Comparison of ENCODE assay signal across 17 mouse cellular contexts in genomic region chr7:83235659-83236058, GRCm38 (mm10).
DNase-seq lines count a peak whose midpoint lies in the region; ATAC-seq and TF ChIP-seq lines count a peak whose summit lies in the region.
"Had no signal": no experiment of that assay in that cellular context is flagged by ENCODE, and none has a peak within 500 bp of the region (broad histone marks: within the 10 kb centered on the region; RNA-seq: fewer than 3 reads in every experiment).

No protein-coding gene starts in this region.

- ATAC-seq in forebrain, embryonic 14.5 days: peak; percentile 26; the same call in 1 of the 2 replicates
- no peak for ATAC-seq in liver, embryonic 12.5 days
- ATAC-seq: midbrain, embryonic 16.5 days had no signal

- no peak overlapping the region for H3K27ac ChIP-seq in forebrain, embryonic 14.5 days (ENCODE audit: low read depth, low read length)
- no peak overlapping the region for H3K27ac ChIP-seq in forebrain, embryonic 10.5 days
- no peak overlapping the region for H3K27ac ChIP-seq in liver, embryonic 12.5 days
- H3K27ac ChIP-seq: embryonic facial prominence, embryonic 15.5 days; lung, embryonic 15.5 days; neural tube, embryonic 12.5 days had no signal

- H3K9me3 ChIP-seq in forebrain, embryonic 14.5 days (replicated peaks; ENCODE audit: control insufficient read depth, low read length): no peaks in the 10 kb centered on the region
- H3K9me3 ChIP-seq in forebrain, embryonic 10.5 days: no peaks in the 10 kb centered on the region
- H3K9me3 ChIP-seq in liver, embryonic 12.5 days (replicated peaks): no peaks in the 10 kb centered on the region
- H3K9me3 ChIP-seq: embryonic facial prominence, embryonic 15.5 days; heart, embryonic 12.5 days; lung, embryonic 15.5 days; neural tube, embryonic 12.5 days had no signal

- no peak for TF ChIP-seq POLR2A in brain, embryonic 14.5 days (IDR thresholded peaks at IDR 0.05; ENCODE audit: borderline replicate concordance, extremely low read depth, insufficient read depth, insufficient read length, poor library complexity, severe bottlenecking)

- no peaks in the 10 kb centered on the region for H3K27me3 ChIP-seq in forebrain, embryonic 14.5 days (replicated peaks; ENCODE audit: control insufficient read depth, insufficient read depth, low read length)
- H3K27me3 ChIP-seq in forebrain, embryonic 10.5 days (ENCODE audit: poor library complexity, severe bottlenecking): no peaks in the 10 kb centered on the region
- H3K27me3 ChIP-seq in liver, embryonic 12.5 days (replicated peaks): no peaks in the 10 kb centered on the region
- H3K27me3 ChIP-seq: embryonic facial prominence, embryonic 15.5 days; heart, embryonic 12.5 days; lung, embryonic 15.5 days; neural tube, embryonic 12.5 days had no signal

- H3K9ac ChIP-seq in forebrain, embryonic 14.5 days (ENCODE audit: low read length): no peak overlapping the region
- H3K9ac ChIP-seq in liver, embryonic 12.5 days: no peak overlapping the region
- H3K9ac ChIP-seq: embryonic facial prominence, embryonic 15.5 days; heart, embryonic 12.5 days; lung, embryonic 15.5 days; neural tube, embryonic 12.5 days had no signal

- WGBS in forebrain, embryonic 14.5 days: 39% methylated on average over 3 of the region's 3 CpGs
- WGBS in forebrain, embryonic 10.5 days: 80% methylated on average over 3 of the region's 3 CpGs
- 70% methylated on average over 3 of the region's 3 CpGs for WGBS in liver, embryonic 12.5 days (ENCODE audit: insufficient replicate concordance)

- no peak overlapping the region for H3K4me2 ChIP-seq in forebrain, embryonic 14.5 days (ENCODE audit: low read length)
- H3K4me2 ChIP-seq in liver, embryonic 12.5 days: no peak overlapping the region
- H3K4me2 ChIP-seq: embryonic facial prominence, embryonic 15.5 days; heart, embryonic 12.5 days; liver, embryonic 11.5 days; lung, embryonic 15.5 days; neural tube, embryonic 12.5 days had no signal

- H3K36me3 ChIP-seq in forebrain, embryonic 14.5 days (ENCODE audit: control insufficient read depth, insufficient read depth, low read length): no peaks in the 10 kb centered on the region
- H3K36me3 ChIP-seq in forebrain, embryonic 10.5 days (replicated peaks): no peaks in the 10 kb centered on the region
- no peaks in the 10 kb centered on the region for H3K36me3 ChIP-seq in liver, embryonic 12.5 days
- H3K36me3 ChIP-seq: embryonic facial prominence, embryonic 15.5 days; heart, embryonic 12.5 days; lung, embryonic 15.5 days; neural tube, embryonic 12.5 days had no signal

- peak; percentile 47 for DNase-seq in forebrain, embryonic 14.5 days (ENCODE audit: low spot score)
- DNase-seq in forebrain, embryonic 10.5 days (ENCODE audit: extremely low spot score, low spot score): no peak
- DNase-seq in brain, embryonic 14.5 days (ENCODE audit: low read depth): peak; percentile 68
- DNase-seq in cerebellum, postnatal 10 days: peak; percentile 82 to 87
- DNase-seq in layer of hippocampus, adult 9-11 months: peak; percentile 75
- DNase-seq in embryo, embryonic 9.5 days (ENCODE audit: extremely low spot score): no peak
- no peak for DNase-seq in frontal cortex, postnatal 10 days (ENCODE audit: low spot score in 2 of 2)
- DNase-seq: heart, postnatal 36 days; kidney, adult 9 months; right cerebral cortex, postnatal 4 days had no signal

- H3K4me1 ChIP-seq in forebrain, embryonic 14.5 days (ENCODE audit: control insufficient read depth, insufficient read depth, low read length): 0 out of 2 replicates have a peak, but pooled peaks cover 4% of the 10 kb centered on the region
- peaks cover 3% of the 10 kb centered on the region; the same call in 1 of the 2 replicates for H3K4me1 ChIP-seq in forebrain, embryonic 10.5 days
- H3K4me1 ChIP-seq in liver, embryonic 12.5 days: no peaks in the 10 kb centered on the region
- H3K4me1 ChIP-seq: heart, embryonic 12.5 days; neural tube, embryonic 12.5 days had no signal

- TF ChIP-seq CTCF in brain, embryonic 14.5 days (IDR thresholded peaks at IDR 0.05; ENCODE audit: borderline replicate concordance, extremely low read depth, insufficient read depth, insufficient read length): no peak

- H3K4me3 ChIP-seq in forebrain, embryonic 14.5 days (ENCODE audit: low read depth, low read length): no peak overlapping the region
- H3K4me3 ChIP-seq in forebrain, embryonic 10.5 days: no peak overlapping the region
- H3K4me3 ChIP-seq in liver, embryonic 12.5 days: no peak overlapping the region
- H3K4me3 ChIP-seq: embryonic facial prominence, embryonic 15.5 days; heart, embryonic 12.5 days; lung, embryonic 15.5 days; neural tube, embryonic 12.5 days had no signal

Comparison
In these comparisons a context has a peak if more than half of its experiments do, and no peak if none do; other contexts are left out.
1. DNase-seq: peak in forebrain, embryonic 14.5 days (single experiment), brain, embryonic 14.5 days (single experiment), cerebellum, postnatal 10 days (2 of 2) and layer of hippocampus, adult 9-11 months (single experiment); none in forebrain, embryonic 10.5 days (single experiment), embryo, embryonic 9.5 days (single experiment) and frontal cortex, postnatal 10 days (0 of 2).